Mouse (Mus musculus) heart, embryonic 14.5 days (tissue): ENCODE data around the gene Ear10. TPM values are rescaled to one million over a fixed set of nuclear protein-coding genes. Genes with fewer than 3 reads are reported as not detected.
"Not testable (repeated sequence)": the region's sequence is repeated elsewhere in the genome, so short reads cannot be mapped to it uniquely, and the experiment has no call there.

ENCODE experiments used
- ATAC-seq: fragments of 200-750 bp; cut with Nextera tagmentation; 2 replicates; pipeline ENCODE4 v1.8.0; 2017; ENCODE audit warnings: low read depth, moderate TSS enrichment; ENCODE audit not compliant: insufficient number of reproducible peaks, insufficient read depth, low FRiP score
- H3K27ac ChIP-seq, 2 experiments: fragments of 200-500 bp in 1 of 2; fragments of 300-500 bp in 1 of 2; sonication (generic) in 1 of 2; replicated peaks in 1 of 2; 2 replicates each; pipeline ENCODE4 v1.5.1; 2012 to 2014; ENCODE audit warnings: low read depth in 2 of 2, low read length in 2 of 2, control low read depth in 1 of 2, mild to moderate bottlenecking in 1 of 2, mixed read lengths in 1 of 2; ENCODE audit not compliant: control insufficient read depth in 1 of 2, insufficient read depth in 1 of 2
- H3K27me3 ChIP-seq: fragments of 300-500 bp; sonication (generic); 2 replicates; pipeline ENCODE4 v1.6.1; 2014; ENCODE audit warnings: mild to moderate bottlenecking, low read length, control low read depth; ENCODE audit not compliant: control insufficient read depth, insufficient read depth
- H3K36me3 ChIP-seq: fragments of 300-500 bp; sonication (generic); 2 replicates; pipeline ENCODE4 v1.6.1; 2014; ENCODE audit warnings: mild to moderate bottlenecking, control low read depth, low read length, mixed read lengths; ENCODE audit not compliant: control insufficient read depth, insufficient read depth
- H3K4me1 ChIP-seq, 2 experiments: fragments of 200-500 bp in 1 of 2; fragments of 300-500 bp in 1 of 2; sonication (generic) in 1 of 2; 2 replicates each; pipeline ENCODE4 v1.6.1; 2012 to 2014; ENCODE audit warnings: low read length in 2 of 2, control low read depth in 1 of 2, mixed read lengths in 1 of 2; ENCODE audit not compliant: control insufficient read depth in 2 of 2, insufficient read depth in 2 of 2
- H3K4me2 ChIP-seq: fragments of 300-500 bp; sonication (generic); 2 replicates; pipeline ENCODE4 v1.6.1; 2014; ENCODE audit warnings: mild to moderate bottlenecking, low read length
- H3K4me3 ChIP-seq, 2 experiments: fragments of 200-500 bp in 1 of 2; fragments of 300-500 bp in 1 of 2; sonication (generic) in 1 of 2; 2 replicates each; pipeline ENCODE4 v1.5.1; 2012 to 2014; ENCODE audit warnings: low read length in 2 of 2, mild to moderate bottlenecking in 2 of 2, control low read depth in 1 of 2, low read depth in 1 of 2, moderate library complexity in 1 of 2; ENCODE audit not compliant: control insufficient read depth in 1 of 2, insufficient read depth in 1 of 2
- H3K9ac ChIP-seq: fragments of 300-500 bp; sonication (generic); 2 replicates; pipeline ENCODE4 v1.6.1; 2014; ENCODE audit warnings: mild to moderate bottlenecking, low read length
- H3K9me3 ChIP-seq: fragments of 300-500 bp; sonication (generic); 2 replicates; pipeline ENCODE4 v1.6.1; 2016; ENCODE audit warnings: low read length, control low read depth; ENCODE audit not compliant: control insufficient read depth
- WGBS: fragments of 180-500 bp; shearing (Covaris S2); extraction: QIAGEN DNeasy Blood & Tissue Kit; methylation state at CpG from one replicate; pipeline ENCODE4 v1.1.7; 2014; 5-methylcytosine and 5-hydroxymethylcytosine counted together
- polyA plus RNA-seq: library from polyadenylated mRNA; unstranded; fragments of >200 nt; fragmentation: Nextera tagmentation; extraction: Ambion mirVana; gene quantifications from 2 replicates; pipeline ENCODE4 v1.2.1, GENCODE M21; 2014

Ear10 gene
- polyA plus RNA-seq, 1 experiment from 2014 or later = not detected

DNA sequence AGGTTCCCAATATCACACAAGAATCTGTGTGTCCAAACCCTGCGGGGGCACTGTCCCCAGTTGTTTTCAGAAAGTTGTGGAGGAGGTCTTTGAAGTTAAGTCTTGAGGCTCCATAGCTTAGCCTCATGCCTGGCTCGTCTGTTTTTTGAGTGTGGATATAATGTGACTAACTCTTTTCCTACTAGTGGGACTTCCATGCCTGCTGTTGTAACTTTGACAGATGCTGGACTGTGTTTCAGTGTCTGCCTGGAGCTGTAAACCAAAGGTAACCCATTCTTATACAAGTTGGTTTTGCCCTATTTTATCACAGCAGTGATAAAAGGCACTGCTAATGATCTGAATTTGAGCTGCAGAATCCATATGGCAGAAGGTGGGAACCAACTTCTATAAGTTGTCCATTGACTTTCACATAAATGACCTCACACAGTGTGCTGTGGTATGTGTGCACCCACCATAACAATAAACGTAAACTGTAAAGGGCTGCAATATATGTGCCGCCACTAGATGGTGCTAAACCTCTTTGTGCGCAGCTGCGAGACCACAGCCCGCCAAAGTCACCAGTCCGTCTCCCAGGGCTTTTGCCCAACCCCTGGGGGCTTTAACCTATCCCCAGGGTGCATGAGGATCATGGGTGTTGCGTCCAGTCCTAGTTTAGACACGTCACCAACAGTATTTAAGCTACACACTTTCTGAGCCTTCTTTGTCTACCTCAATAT, 1.5 kb upstream of the Ear10 start, which contains the start of gene Gm8113:
Gm8113 (plus strand) TSS at position 703 of the 716 bp plus-strand sequence.
- H3K27me3 ChIP-seq, H3K4me1 ChIP-seq, H3K36me3 ChIP-seq, H3K9me3 ChIP-seq: not testable (repeated sequence)
- 9% methylated on average over 10 of the region's 10 CpGs for WGBS
- peak; percentile 69; the same call in 1 of the 2 replicates for ATAC-seq
- Histone ChIP-seq H3K27ac (peak within 1 kb of the TSS; percentile 89 to 99), H3K4me2 (peak within 1 kb of the TSS; percentile 63), H3K4me3 (peak within 1 kb of the TSS; percentile 53 to 80), H3K9ac (peak within 1 kb of the TSS; percentile 74)

DNA sequence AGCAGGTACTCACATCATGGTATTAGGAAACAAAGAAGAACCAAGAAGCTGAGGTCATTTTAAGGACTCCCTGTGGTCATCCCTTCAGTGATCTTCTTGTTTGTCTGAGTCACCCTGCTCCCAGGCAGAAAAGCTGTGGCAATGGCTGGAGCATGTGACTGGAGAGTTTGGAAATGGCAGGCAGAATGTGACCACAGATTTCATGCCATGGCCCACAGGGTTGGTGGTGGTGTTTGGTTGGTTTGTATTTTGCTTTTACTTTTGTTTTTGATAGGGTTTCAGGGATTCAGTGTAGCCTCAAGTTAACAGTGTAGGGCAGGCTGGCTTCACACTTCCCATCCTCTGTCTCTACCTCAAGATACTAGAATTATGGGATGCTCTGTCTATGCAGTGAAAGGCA, 5.1 kb downstream of the Ear10 start:
- not testable (repeated sequence) for H3K36me3 ChIP-seq, H3K4me1 ChIP-seq, H3K27me3 ChIP-seq, H3K9me3 ChIP-seq, H3K4me3 ChIP-seq, H3K27ac ChIP-seq, H3K4me2 ChIP-seq, ATAC-seq, H3K9ac ChIP-seq

DNA sequence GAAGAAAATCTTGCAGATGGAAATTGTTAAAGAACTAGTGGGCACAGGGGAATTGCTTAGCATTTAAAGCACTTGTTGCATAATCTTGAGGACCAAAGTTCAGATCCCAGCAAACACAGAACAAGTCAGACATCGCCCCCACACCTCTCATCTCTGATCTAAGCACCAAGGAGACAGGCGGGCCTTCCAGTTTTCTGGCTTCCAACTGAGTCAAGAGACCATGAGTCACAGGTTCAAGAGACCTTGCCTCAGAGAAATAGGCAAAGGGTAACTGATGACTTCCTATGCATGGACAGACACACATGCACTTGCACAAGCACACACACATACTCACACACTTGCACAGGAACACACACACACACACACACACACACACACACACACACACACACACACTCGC, 24.8 kb downstream of the Ear10 start:
- ATAC-seq, H3K4me2 ChIP-seq, H3K27ac ChIP-seq, H3K4me3 ChIP-seq, H3K9me3 ChIP-seq, H3K4me1 ChIP-seq, H3K27me3 ChIP-seq, H3K9ac ChIP-seq, H3K36me3 ChIP-seq: not testable (repeated sequence)
- whole genome bisulfite sequencing = 80% methylated on average over 3 of the region's 3 CpGs

DNA sequence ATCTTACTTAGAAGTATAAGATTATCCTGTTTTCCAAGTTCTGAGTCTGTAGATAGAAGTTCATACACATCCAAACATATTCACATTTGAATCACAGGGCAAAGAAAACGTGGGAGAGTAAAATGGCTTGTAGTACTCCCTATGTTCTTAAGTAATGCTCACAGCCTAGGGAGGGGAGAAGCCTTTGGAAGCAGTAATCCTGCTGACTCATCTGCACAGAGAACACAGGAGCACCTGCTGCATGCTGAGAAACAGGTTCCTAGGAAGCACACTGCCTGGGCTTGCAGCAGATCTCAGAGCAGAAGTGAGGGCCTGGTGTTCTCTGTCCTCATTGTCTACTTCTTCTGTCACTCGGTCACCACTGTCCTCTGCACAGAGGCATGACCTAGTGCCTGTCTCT, 28.0 kb downstream of the Ear10 start:
- not testable (repeated sequence) for ATAC-seq, H3K36me3 ChIP-seq, H3K27me3 ChIP-seq, H3K4me3 ChIP-seq, H3K27ac ChIP-seq, H3K4me2 ChIP-seq, H3K9me3 ChIP-seq, H3K4me1 ChIP-seq, H3K9ac ChIP-seq
- 76% methylated on average over 1 of the region's 2 CpGs for WGBS

DNA sequence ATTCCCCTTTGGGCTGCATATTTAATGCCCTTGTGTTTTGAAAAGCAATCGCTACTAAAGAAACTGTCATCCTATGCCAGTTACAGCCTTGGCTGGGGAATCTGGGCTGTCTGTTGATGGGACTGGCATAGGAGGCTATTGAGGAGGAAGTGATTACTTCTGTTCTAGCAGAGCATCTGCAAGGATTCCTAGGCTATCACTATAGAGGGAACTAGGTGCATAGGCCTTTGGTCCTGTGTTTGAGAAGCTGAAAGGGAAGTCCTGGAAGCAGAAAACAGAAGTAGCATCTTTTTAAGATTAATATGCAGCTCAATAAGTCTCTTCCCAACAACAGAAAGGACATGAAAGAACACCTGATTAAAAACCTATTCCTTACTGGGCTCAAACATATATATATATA, 32.1 kb downstream of the Ear10 start:
- H3K9ac ChIP-seq, H3K9me3 ChIP-seq, ATAC-seq, H3K4me1 ChIP-seq, H3K4me3 ChIP-seq, H3K27me3 ChIP-seq, H3K4me2 ChIP-seq, H3K36me3 ChIP-seq, H3K27ac ChIP-seq: not testable (repeated sequence)
- WGBS = no CpG with 5 or more reads among the region's 1 CpGs

DNA sequence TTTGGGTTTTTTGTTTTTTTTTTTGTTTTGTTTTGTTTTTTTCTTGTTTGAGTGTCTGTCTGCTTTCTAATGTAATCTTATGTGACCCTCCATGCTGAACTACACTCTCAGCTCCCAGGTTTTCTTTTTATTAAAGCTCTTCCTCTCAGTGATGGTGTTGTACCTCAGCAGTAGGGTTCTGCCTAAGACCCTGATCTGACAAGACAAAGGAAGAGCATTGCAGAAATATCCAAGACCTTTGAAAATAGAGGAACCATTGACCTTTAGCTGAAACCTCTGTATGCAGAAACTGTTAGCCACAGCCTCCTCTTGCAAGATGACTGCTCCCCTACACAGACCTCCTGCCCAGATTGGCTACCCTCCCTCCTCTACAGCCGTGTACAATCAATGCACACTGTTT, 37.1 kb downstream of the Ear10 start:
- not testable (repeated sequence) for H3K4me1 ChIP-seq, H3K9me3 ChIP-seq, H3K4me2 ChIP-seq, H3K27me3 ChIP-seq, ATAC-seq, H3K36me3 ChIP-seq, H3K4me3 ChIP-seq, H3K9ac ChIP-seq, H3K27ac ChIP-seq
- WGBS = 45% methylated on average over 1 of the region's 1 CpGs

DNA sequence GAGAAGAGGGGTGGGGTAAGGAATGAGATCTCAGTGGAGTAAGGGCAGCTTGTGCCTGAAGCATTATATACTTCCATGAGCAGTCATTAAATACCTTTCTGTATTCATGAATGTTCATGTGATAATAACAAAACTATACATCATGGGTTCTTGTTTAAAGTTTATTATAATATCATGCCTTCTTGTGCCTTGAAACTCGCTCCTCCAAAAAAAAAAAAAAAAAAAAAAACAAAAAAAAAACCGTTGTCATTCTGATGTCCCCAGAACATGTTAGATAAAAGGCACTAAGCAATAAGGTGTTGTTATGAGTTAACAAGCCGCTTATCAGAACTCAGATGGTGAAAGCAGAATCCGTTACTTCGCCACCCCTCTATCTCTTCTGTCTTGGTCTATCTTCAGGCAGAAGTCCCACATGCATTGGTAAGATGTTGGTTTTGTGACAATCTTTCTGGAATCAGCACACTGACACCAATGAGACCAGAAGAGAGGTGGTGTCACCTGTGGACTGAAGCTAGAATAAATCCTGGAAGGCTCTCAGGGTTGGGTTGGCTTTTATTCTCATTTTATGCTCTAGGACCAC, 43.3 kb downstream of the Ear10 start:
- H3K4me2 ChIP-seq, H3K9me3 ChIP-seq, H3K4me3 ChIP-seq, H3K27me3 ChIP-seq, H3K27ac ChIP-seq, H3K4me1 ChIP-seq, ATAC-seq, H3K36me3 ChIP-seq, H3K9ac ChIP-seq: not testable (repeated sequence)
- 73% methylated on average over 4 of the region's 5 CpGs for WGBS

DNA sequence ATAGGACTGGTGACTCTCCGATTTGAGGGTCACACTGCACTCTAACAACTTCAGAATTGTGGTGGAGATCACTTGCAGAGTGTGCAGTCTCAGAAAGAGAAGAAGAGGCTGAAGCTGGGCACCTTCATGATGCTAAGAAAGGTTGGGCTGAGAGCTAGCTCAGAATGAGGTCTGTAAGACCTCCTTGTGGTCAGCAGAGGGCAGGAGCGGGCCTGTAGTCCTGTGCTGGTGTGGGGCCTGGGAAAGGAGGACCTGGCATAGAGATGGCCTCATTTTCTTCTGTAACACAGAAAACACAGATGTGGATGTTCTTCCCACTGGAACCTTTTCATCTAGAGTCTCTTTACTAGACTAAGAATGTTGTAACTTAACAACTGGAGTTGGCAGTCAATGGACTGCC, 45.6 kb downstream of the Ear10 start:
- H3K9me3 ChIP-seq, H3K4me1 ChIP-seq, H3K4me3 ChIP-seq, H3K4me2 ChIP-seq, H3K36me3 ChIP-seq, ATAC-seq, H3K27me3 ChIP-seq, H3K9ac ChIP-seq, H3K27ac ChIP-seq: not testable (repeated sequence)
- 31% methylated on average over 1 of the region's 2 CpGs for WGBS
